Mouse (Mus musculus): Measurements from ENCODE around the gene Tspan15. TPM values are rescaled to one million over a fixed set of nuclear protein-coding genes. Genes with fewer than 3 reads are reported as not detected.

Tspan15 gene
- polyA plus RNA-seq, 1 experiment from 2014 or later, result 17.0 TPM

DNA sequence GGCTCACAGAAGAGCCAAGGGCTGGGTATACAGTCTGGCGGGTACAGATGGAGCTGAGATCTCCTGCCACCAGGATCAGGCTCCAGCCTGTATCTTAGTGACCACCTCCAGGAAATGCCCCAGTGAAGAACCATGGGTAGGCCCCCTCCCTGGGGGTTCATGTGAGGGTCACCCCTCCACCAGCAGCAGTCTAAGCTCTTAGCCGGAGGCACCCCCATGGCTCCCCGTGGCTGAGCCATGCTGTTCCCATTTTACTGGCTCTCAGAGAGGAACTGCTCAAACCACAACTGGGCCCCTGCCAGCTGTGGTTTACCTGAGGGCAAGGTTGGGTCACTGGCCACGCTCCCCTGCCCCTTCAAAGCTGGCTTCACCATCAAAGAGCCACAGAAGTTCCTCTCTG lies 41.1 kb downstream of the Tspan15 start:
- Histone ChIP-seq H3K36me3 (no peaks in the 10 kb centered on the region), H3K27me3 (no peaks in the 10 kb centered on the region)

DNA sequence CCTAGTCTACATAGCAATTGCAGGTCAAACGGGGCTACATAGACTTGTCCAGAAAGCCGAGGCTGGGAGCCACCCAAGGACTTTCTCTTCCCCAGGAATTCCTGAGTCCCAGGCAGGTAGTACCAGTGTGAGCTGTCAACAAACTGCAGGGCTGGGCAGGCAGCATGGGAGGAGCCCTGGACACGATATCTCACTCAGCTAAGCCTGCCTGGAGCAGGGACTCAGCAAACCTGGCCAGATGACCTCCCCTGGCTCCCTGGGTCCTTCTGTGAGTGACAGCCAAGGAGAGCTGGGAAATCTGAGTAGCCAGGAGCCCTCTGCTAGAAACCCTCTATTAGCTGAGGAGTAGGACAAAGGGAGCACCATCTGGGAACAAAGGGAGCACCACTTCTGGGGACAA lies 41.7 kb downstream of the Tspan15 start:
- Histone ChIP-seq H3K36me3 (no peaks in the 10 kb centered on the region), H3K9ac (no peak overlapping the region), H3K4me1 (peaks cover 10% of the 10 kb centered on the region; the same call in 1 of the 2 replicates), H3K4me3 (replicated peaks) (no peak overlapping the region), H3K4me2 (replicated peaks) (no peak overlapping the region), H3K27ac (replicated peaks) (no peak overlapping the region), H3K9me3 (replicated peaks) (no peaks in the 10 kb centered on the region), H3K27me3 (no peaks in the 10 kb centered on the region)
- ATAC-seq (ENCODE audit: insufficient number of reproducible peaks, low FRiP score, low TSS enrichment, low read depth), result no peak
- 61% methylated on average over 3 of the region's 3 CpGs for WGBS

More for the DNA sequence above, 41.1 kb downstream of the Tspan15 start:
- Histone ChIP-seq H3K27ac (replicated peaks) (no peak overlapping the region), H3K4me2 (replicated peaks) (no peak overlapping the region), H3K4me3 (replicated peaks) (no peak overlapping the region), H3K9me3 (replicated peaks) (no peaks in the 10 kb centered on the region), H3K4me1 (peaks cover 10% of the 10 kb centered on the region; the same call in 1 of the 2 replicates), H3K9ac (no peak overlapping the region)
- 59% methylated on average over 4 of the region's 4 CpGs for WGBS
- no peak for ATAC-seq (ENCODE audit: insufficient number of reproducible peaks, low FRiP score, low TSS enrichment, low read depth)

DNA sequence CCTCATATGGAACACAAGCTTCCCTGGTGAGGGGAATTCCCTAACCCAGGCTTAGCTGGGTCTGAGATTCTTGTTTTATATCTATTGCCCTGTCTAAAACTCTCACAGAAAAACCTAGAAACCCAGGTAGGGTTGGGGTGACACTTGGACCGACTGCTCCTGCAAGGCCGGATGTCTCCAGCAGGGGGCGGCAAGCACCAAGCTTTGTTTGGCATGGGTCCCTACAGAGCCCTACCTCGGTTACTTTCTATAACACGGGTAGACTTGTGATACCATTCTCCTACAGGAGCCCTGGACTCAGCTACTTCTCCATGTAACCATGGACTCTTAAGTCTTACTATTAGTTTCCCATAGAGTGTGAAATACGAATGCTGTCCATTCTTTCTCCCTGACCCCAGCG lies 44.2 kb downstream of the Tspan15 start:
- H3K9ac ChIP-seq, result no peak overlapping the region
- no peak overlapping the region for H3K4me2 ChIP-seq (replicated peaks)
- no peaks in the 10 kb centered on the region for H3K27me3 ChIP-seq
- peaks cover 5% of the 10 kb centered on the region; the same call in 1 of the 2 replicates for H3K4me1 ChIP-seq
- WGBS, result 21% methylated on average over 7 of the region's 7 CpGs
- H3K9me3 ChIP-seq (replicated peaks), result no peaks in the 10 kb centered on the region
- no peak overlapping the region for H3K27ac ChIP-seq (replicated peaks)
- ATAC-seq (ENCODE audit: insufficient number of reproducible peaks, low FRiP score, low TSS enrichment, low read depth), result no peak
- H3K36me3 ChIP-seq, result no peaks in the 10 kb centered on the region
- no peak overlapping the region for H3K4me3 ChIP-seq (replicated peaks)

DNA sequence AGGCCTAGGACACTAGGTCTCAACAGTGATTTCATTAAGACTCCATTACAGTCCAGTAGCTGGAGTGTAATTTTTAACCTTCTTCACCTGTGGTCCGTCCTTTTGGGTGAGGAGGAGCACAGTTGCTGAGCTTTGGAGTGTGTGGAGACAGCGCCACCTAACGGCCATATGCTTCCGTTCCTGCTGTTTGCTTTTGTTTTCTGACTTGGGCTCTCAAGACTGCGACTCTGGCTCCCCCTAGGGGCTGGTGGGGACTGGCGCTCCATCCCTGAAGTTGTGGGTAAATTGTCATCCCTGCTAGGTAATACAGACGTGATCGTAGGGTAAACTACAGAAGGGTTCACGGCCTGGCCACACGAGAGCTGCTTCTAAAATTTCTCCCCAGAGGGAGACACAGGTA lies 48.0 kb downstream of the Tspan15 start:
- Histone ChIP-seq H3K36me3 (no peaks in the 10 kb centered on the region), H3K4me1 (no peaks in the 10 kb centered on the region), H3K9me3 (replicated peaks) (no peaks in the 10 kb centered on the region), H3K27ac (replicated peaks) (no peak overlapping the region), H3K9ac (no peak overlapping the region), H3K4me3 (replicated peaks) (no peak overlapping the region), H3K4me2 (replicated peaks) (no peak overlapping the region), H3K27me3 (no peaks in the 10 kb centered on the region)
- WGBS, result 1% methylated on average over 10 of the region's 10 CpGs
- no peak for ATAC-seq (ENCODE audit: insufficient number of reproducible peaks, low FRiP score, low TSS enrichment, low read depth)

DNA sequence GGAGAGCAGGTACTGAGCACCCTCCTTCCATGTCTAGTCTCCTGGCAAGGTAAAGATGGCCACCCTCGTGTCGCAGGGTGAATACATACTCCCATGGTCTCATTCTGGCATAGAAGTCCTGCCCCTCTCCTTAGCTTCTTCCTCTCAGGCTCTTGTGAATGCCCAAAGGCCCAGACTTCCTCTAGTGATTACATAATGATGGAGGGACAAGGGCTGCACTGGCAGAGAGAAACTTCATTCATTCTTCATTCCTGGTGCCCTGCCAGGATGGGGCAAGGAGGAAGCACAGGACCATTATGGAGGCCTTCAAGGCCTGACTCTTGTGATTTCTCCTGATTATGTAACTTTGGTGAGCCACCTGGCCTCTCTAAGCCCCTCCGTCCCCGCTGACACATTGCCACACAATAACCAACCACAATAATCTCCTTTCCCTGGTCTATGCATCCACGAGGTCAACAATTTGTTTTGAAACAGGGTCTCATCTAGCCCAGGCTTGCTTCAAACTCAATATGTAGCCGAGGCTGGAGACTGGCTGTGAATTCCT lies 48.5 kb downstream of the Tspan15 start:
- H3K9ac ChIP-seq, result no peak overlapping the region
- no peaks in the 10 kb centered on the region for H3K4me1 ChIP-seq
- no peaks in the 10 kb centered on the region for H3K36me3 ChIP-seq
- no peak overlapping the region for H3K4me3 ChIP-seq (replicated peaks)
- no peak for ATAC-seq (ENCODE audit: insufficient number of reproducible peaks, low FRiP score, low TSS enrichment, low read depth)
- no peaks in the 10 kb centered on the region for H3K27me3 ChIP-seq
- H3K27ac ChIP-seq (replicated peaks), result no peak overlapping the region
- no peaks in the 10 kb centered on the region for H3K9me3 ChIP-seq (replicated peaks)
- H3K4me2 ChIP-seq (replicated peaks), result no peak overlapping the region
- WGBS, result 68% methylated on average over 6 of the region's 6 CpGs

DNA sequence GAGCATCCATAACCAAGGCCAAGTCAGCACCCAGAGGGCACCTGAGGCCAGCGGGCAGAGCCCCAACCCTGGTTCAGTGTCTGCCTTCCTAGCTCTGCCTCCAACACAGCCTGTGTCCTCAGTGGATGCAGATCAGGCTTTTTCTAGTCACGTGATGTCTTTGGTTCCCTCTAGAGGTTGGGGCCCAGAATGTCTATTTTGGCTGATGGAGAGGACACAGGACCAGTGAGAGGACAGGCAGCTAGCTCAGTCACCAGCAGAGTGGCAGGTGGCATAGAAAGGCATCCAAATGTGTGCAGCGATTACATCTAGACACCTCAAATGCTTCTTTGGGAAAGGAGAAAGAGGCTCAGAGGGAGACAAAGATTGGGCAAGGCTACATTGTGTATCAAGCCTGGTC lies 49.4 kb downstream of the Tspan15 start:
- Histone ChIP-seq H3K4me3 (replicated peaks) (no peak overlapping the region), H3K4me2 (replicated peaks) (no peak overlapping the region), H3K9ac (no peak overlapping the region), H3K9me3 (replicated peaks) (no peaks in the 10 kb centered on the region), H3K36me3 (no peaks in the 10 kb centered on the region), H3K27ac (replicated peaks) (no peak overlapping the region), H3K4me1 (no peaks in the 10 kb centered on the region), H3K27me3 (no peaks in the 10 kb centered on the region)
- no peak for ATAC-seq (ENCODE audit: insufficient number of reproducible peaks, low FRiP score, low TSS enrichment, low read depth)
- WGBS, result 35% methylated on average over 3 of the region's 3 CpGs

DNA sequence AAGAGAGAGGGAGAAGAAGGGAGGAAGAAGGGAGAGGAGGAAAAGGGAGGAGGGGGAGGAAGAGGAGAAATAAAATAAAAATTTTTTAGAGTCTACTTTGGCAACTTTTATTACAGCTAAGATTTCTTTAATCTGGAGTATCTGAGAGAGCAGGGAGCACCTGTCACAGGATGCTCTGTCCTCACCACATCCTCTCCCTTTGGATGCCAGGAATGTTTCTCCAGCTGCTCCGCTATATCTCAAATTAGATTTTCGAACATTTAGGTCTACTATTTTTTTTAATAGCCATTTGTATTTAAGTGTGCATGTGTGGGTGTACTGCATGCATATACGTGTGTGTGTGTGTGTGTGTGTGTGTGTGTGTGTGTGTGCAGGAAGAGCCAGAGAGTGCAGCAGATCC lies 51.1 kb downstream of the Tspan15 start:
- no peaks in the 10 kb centered on the region for H3K36me3 ChIP-seq
- no peak overlapping the region for H3K4me3 ChIP-seq (replicated peaks)
- H3K27me3 ChIP-seq, result no peaks in the 10 kb centered on the region
- 79% methylated on average over 3 of the region's 3 CpGs for WGBS
- no peaks in the 10 kb centered on the region for H3K9me3 ChIP-seq (replicated peaks)
- no peak for ATAC-seq (ENCODE audit: insufficient number of reproducible peaks, low FRiP score, low TSS enrichment, low read depth)
- H3K9ac ChIP-seq, result no peak overlapping the region
- no peaks in the 10 kb centered on the region for H3K4me1 ChIP-seq
- H3K27ac ChIP-seq (replicated peaks), result no peak overlapping the region
- no peak overlapping the region for H3K4me2 ChIP-seq (replicated peaks)

DNA sequence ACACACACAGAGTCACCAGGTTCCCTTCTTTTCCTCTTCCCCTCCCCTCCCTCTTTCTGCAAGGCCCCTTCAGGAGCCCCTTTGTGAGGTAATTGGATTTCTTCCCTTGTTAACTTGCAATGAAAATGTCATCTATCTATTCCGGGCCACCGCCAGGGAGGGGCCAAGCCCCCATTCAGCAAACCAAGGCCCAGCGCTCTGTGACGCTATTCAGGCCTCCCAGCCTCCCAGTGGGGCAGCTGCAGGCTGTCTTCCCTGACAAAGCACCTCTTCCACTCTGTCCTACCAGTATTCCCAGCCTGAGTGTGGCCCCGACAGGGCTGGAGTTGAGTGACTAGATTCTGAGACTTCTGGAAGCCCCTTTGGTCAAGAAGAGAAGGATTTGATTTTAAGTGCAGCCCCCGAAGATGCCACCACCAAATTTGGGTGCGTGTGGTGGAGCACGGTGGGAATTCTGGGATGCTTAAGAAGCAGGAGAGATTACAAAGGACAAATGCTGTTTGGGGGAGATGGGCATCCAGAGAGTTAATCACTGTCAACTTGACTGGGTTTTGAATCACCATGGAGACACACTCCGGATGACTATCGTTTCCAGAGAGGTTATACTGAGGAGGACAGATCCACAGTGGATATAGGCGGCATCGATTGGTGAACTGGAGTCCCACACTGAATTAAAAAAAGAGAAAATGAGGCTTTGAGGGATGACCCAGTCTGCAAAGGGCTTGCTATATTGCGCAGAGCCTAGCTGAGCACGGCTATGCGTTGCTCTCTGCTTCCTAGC lies 56.3 kb downstream of the Tspan15 start:
- 43% methylated on average over 15 of the region's 15 CpGs for WGBS
- Histone ChIP-seq H3K4me2 (replicated peaks) (no peak overlapping the region), H3K36me3 (no peaks in the 10 kb centered on the region), H3K4me3 (replicated peaks) (no peak overlapping the region), H3K27me3 (no peaks in the 10 kb centered on the region), H3K27ac (replicated peaks) (no peak overlapping the region), H3K9me3 (replicated peaks) (no peaks in the 10 kb centered on the region), H3K9ac (no peak overlapping the region), H3K4me1 (peaks cover 5% of the 10 kb centered on the region; the same call in 1 of the 2 replicates)
- ATAC-seq (ENCODE audit: insufficient number of reproducible peaks, low FRiP score, low TSS enrichment, low read depth), result no peak

DNA sequence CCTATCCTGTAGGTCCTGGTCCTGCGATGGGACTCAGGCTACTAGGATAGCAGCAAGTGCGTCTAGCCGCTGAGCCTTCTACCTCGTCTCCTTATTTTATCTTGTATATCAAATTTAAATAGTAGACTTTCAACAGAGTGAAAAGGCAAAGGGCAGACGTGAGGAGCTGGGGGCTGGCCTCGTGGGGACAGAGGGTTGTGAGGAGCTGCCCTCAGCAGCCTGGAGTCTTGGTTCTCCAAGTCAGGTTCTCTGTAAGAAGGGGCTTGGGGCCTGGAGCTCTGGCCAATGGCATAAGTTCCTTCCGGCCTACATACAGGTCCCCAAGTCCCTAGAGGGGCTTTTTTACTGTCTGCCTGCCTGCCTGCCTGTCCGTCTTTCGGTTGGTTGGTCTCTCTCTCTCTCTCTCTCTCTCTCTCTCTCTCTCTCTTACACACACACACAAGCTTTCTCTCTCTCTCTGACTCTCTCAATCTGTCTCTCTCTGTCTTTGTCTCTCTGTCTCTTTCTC lies 57.1 kb downstream of the Tspan15 start:
- Histone ChIP-seq H3K9me3 (replicated peaks) (no peaks in the 10 kb centered on the region), H3K4me1 (peaks cover 5% of the 10 kb centered on the region; the same call in 1 of the 2 replicates), H3K9ac (no peak overlapping the region), H3K36me3 (no peaks in the 10 kb centered on the region), H3K4me3 (replicated peaks) (no peak overlapping the region), H3K27me3 (no peaks in the 10 kb centered on the region), H3K4me2 (replicated peaks) (no peak overlapping the region), H3K27ac (replicated peaks) (no peak overlapping the region)
- 27% methylated on average over 9 of the region's 9 CpGs for WGBS
- ATAC-seq (ENCODE audit: insufficient number of reproducible peaks, low FRiP score, low TSS enrichment, low read depth), result no peak

DNA sequence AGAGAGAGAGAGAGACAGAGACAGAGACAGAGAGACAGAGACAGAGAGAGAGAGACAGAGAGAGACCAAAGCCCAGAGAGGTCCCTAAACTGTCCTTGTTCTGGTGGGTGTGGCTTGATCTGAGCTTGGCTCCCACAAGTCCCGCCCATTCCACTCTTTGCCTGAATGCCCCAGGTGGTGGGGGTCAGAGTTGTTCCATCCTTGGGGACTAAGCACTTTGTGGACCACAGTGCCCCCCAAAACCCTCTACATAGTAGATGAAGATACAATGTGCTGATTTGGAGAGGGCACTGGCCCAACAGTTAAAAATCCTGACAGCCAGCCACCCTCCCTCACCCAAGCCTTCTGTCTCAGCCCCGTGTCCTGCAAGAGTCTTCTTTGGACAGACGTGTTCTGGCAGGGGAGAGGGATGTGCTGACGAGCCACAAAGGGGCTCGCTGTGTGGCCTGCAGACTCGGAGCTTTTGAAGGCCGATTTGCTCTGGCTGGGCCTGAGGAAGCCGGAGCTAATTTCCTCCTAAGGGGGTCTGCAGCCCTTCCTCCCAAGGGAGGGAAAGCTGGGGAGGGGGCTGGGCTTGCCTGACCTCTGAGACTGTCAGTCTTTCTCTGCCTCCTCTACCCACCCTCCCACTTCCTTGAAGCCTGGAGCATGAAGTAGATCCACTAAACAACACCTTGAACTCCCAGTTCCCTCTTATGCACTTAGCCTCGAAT lies 58.1 kb downstream of the Tspan15 start:
- no peak overlapping the region for H3K27ac ChIP-seq (replicated peaks)
- WGBS, result 10% methylated on average over 9 of the region's 9 CpGs
- H3K9ac ChIP-seq, result no peak overlapping the region
- H3K4me1 ChIP-seq, result peaks cover 5% of the 10 kb centered on the region; the same call in 1 of the 2 replicates
- H3K4me2 ChIP-seq (replicated peaks), result no peak overlapping the region
- no peaks in the 10 kb centered on the region for H3K9me3 ChIP-seq (replicated peaks)
- H3K4me3 ChIP-seq (replicated peaks), result no peak overlapping the region
- ATAC-seq (ENCODE audit: insufficient number of reproducible peaks, low FRiP score, low TSS enrichment, low read depth), result no peak
- no peaks in the 10 kb centered on the region for H3K36me3 ChIP-seq
- H3K27me3 ChIP-seq, result no peaks in the 10 kb centered on the region

DNA sequence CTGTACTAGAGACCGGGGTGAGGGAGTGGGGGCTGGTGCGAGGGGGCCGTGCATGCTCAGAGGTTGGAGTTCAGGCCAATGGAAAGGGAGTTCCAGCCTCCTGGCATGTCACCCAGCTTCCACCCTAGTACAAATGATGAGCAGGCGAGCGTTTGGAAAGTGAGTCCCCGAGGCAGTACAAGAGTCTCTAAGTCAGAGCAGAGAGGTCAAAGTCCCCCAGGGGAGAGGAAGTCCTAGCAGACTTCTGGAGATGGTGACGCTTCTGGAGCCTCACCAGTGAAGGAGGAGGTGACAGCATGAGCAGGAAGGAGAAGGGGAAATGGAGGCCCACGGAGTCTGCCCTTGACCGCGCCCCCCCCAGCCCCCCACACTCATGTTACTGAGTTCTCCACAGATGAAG lies 68.6 kb downstream of the Tspan15 start:
- H3K27me3 ChIP-seq, result no peaks in the 10 kb centered on the region
- no peaks in the 10 kb centered on the region for H3K9me3 ChIP-seq (replicated peaks)
- no peak overlapping the region for H3K4me2 ChIP-seq (replicated peaks)
- H3K4me3 ChIP-seq (replicated peaks), result no peak overlapping the region
- 36% methylated on average over 10 of the region's 10 CpGs for WGBS
- H3K4me1 ChIP-seq, result no peaks in the 10 kb centered on the region
- no peaks in the 10 kb centered on the region for H3K36me3 ChIP-seq
- H3K9ac ChIP-seq, result no peak overlapping the region
- no peak for ATAC-seq (ENCODE audit: insufficient number of reproducible peaks, low FRiP score, low TSS enrichment, low read depth)
- no peak overlapping the region for H3K27ac ChIP-seq (replicated peaks)

All from embryonic facial prominence, embryonic 15.5 days (tissue).